Mouse (Mus musculus): ENCODE data around the gene Slc39a5. TPM values are rescaled to one million over a fixed set of nuclear protein-coding genes. Genes with fewer than 3 reads are reported as not detected.
A peak's percentile ranks its signal among the peaks of the same experiment; 100 is the strongest.

Gene Slc39a5
- polyA plus RNA-seq (2012; ENCODE audit: insufficient read depth, insufficient read length, low replicate concordance, missing spikeins) = not detected in 2 replicates

- 34% methylated on average over 2 of the region's 2 CpGs for WGBS
- peaks cover 20% of the 10 kb centered on the region for H3K4me1 ChIP-seq (ENCODE audit: control insufficient read depth, insufficient read depth, low read length)
- TF ChIP-seq CTCF (IDR thresholded peaks at IDR 0.05; ENCODE audit: insufficient read depth, low read depth, low read length) (no peak), POLR2A (IDR thresholded peaks at IDR 0.05; ENCODE audit: insufficient read depth, low read depth, low read length) (no peak)
These were observed at the start of gene Slc39a5 for GRCm38 (mm10) chr10:128401056-128401455. Slc39a5 (minus strand) TSS chr10:128401229.

GRCm38 (mm10) chr10:128445407-128445806 is 44.4 kb upstream of the Slc39a5 start:
- Histone ChIP-seq H3K27ac (ENCODE audit: insufficient read depth, low read depth, low read length) (no peak overlapping the region), H3K4me3 (ENCODE audit: insufficient read depth, low read depth, low read length) (no peak overlapping the region), H3K4me1 (ENCODE audit: control insufficient read depth, insufficient read depth, low read length) (no peaks in the 10 kb centered on the region)
- 53% methylated on average over 4 of the region's 4 CpGs for WGBS
- TF ChIP-seq POLR2A (IDR thresholded peaks at IDR 0.05; ENCODE audit: insufficient read depth, low read depth, low read length) (no peak), CTCF (IDR thresholded peaks at IDR 0.05; ENCODE audit: insufficient read depth, low read depth, low read length) (no peak)

More at GRCm38 (mm10) chr10:128401056-128401455, at the start of gene Slc39a5:
- H3K4me3 ChIP-seq (ENCODE audit: insufficient read depth, low read depth, low read length) = no peak within 1 kb of the TSS
- no peak within 1 kb of the TSS for H3K27ac ChIP-seq (ENCODE audit: insufficient read depth, low read depth, low read length)

GRCm38 (mm10) chr10:128444354-128444753 is 43.3 kb upstream of the Slc39a5 start:
- H3K4me1 ChIP-seq (ENCODE audit: control insufficient read depth, insufficient read depth, low read length) = peaks cover 1% of the 10 kb centered on the region; the same call in 1 of the 2 replicates
- H3K27ac ChIP-seq (ENCODE audit: insufficient read depth, low read depth, low read length) = no peak overlapping the region
- TF ChIP-seq CTCF (IDR thresholded peaks at IDR 0.05; ENCODE audit: insufficient read depth, low read depth, low read length) (no peak), POLR2A (IDR thresholded peaks at IDR 0.05; ENCODE audit: insufficient read depth, low read depth, low read length) (no peak)
- no peak overlapping the region for H3K4me3 ChIP-seq (ENCODE audit: insufficient read depth, low read depth, low read length)
- WGBS = 49% methylated on average over 6 of the region's 6 CpGs

- WGBS = 56% methylated on average over 1 of the region's 1 CpGs
- H3K4me3 ChIP-seq (ENCODE audit: insufficient read depth, low read depth, low read length) = no peak overlapping the region
- H3K4me1 ChIP-seq (ENCODE audit: control insufficient read depth, insufficient read depth, low read length) = peaks cover 14% of the 10 kb centered on the region
- TF ChIP-seq CTCF (IDR thresholded peaks at IDR 0.05; ENCODE audit: insufficient read depth, low read depth, low read length) (no peak), POLR2A (IDR thresholded peaks at IDR 0.05; ENCODE audit: insufficient read depth, low read depth, low read length) (no peak)
- H3K27ac ChIP-seq (ENCODE audit: insufficient read depth, low read depth, low read length) = no peak overlapping the region
These were observed 41.7 kb upstream of the Slc39a5 start for GRCm38 (mm10) chr10:128442718-128443117.

GRCm38 (mm10) chr10:128441324-128442119 is 40.5 kb upstream of the Slc39a5 start:
- 71% methylated on average over 10 of the region's 10 CpGs for WGBS
- no peak for TF ChIP-seq POLR2A (IDR thresholded peaks at IDR 0.05; ENCODE audit: insufficient read depth, low read depth, low read length)
- no peak for TF ChIP-seq CTCF (IDR thresholded peaks at IDR 0.05; ENCODE audit: insufficient read depth, low read depth, low read length)
- Histone ChIP-seq H3K27ac (ENCODE audit: insufficient read depth, low read depth, low read length) (no peak overlapping the region; the same call in 1 of the 2 replicates), H3K4me3 (ENCODE audit: insufficient read depth, low read depth, low read length) (no peak overlapping the region), H3K4me1 (ENCODE audit: control insufficient read depth, insufficient read depth, low read length) (peaks cover 14% of the 10 kb centered on the region)

GRCm38 (mm10) chr10:128440407-128440806 is 39.4 kb upstream of the Slc39a5 start:
- Histone ChIP-seq H3K4me1 (ENCODE audit: control insufficient read depth, insufficient read depth, low read length) (peaks cover 15% of the 10 kb centered on the region), H3K4me3 (ENCODE audit: insufficient read depth, low read depth, low read length) (no peak overlapping the region), H3K27ac (ENCODE audit: insufficient read depth, low read depth, low read length) (no peak overlapping the region)
- WGBS = 41% methylated on average over 10 of the region's 10 CpGs
- TF ChIP-seq CTCF (IDR thresholded peaks at IDR 0.05; ENCODE audit: insufficient read depth, low read depth, low read length) (no peak), POLR2A (IDR thresholded peaks at IDR 0.05; ENCODE audit: insufficient read depth, low read depth, low read length) (no peak)

GRCm38 (mm10) chr10:128438675-128439279 is 37.7 kb upstream of the Slc39a5 start:
- 40% methylated on average over 10 of the region's 10 CpGs for WGBS
- H3K4me1 ChIP-seq (ENCODE audit: control insufficient read depth, insufficient read depth, low read length) = peaks cover 19% of the 10 kb centered on the region
- H3K27ac ChIP-seq (ENCODE audit: insufficient read depth, low read depth, low read length) = peak overlapping the region; percentile 42
- H3K4me3 ChIP-seq (ENCODE audit: insufficient read depth, low read depth, low read length) = no peak overlapping the region
- TF ChIP-seq POLR2A (IDR thresholded peaks at IDR 0.05; ENCODE audit: insufficient read depth, low read depth, low read length) (no peak), CTCF (IDR thresholded peaks at IDR 0.05; ENCODE audit: insufficient read depth, low read depth, low read length) (no peak)

- no peak overlapping the region for H3K27ac ChIP-seq (ENCODE audit: insufficient read depth, low read depth, low read length)
- 78% methylated on average over 8 of the region's 8 CpGs for WGBS
- peaks cover 19% of the 10 kb centered on the region for H3K4me1 ChIP-seq (ENCODE audit: control insufficient read depth, insufficient read depth, low read length)
- H3K4me3 ChIP-seq (ENCODE audit: insufficient read depth, low read depth, low read length) = no peak overlapping the region
- TF ChIP-seq CTCF (IDR thresholded peaks at IDR 0.05; ENCODE audit: insufficient read depth, low read depth, low read length) (no peak), POLR2A (IDR thresholded peaks at IDR 0.05; ENCODE audit: insufficient read depth, low read depth, low read length) (no peak)
These were observed 35.3 kb upstream of the Slc39a5 start for GRCm38 (mm10) chr10:128436376-128436775.

- Histone ChIP-seq H3K4me3 (ENCODE audit: insufficient read depth, low read depth, low read length) (no peak overlapping the region), H3K27ac (ENCODE audit: insufficient read depth, low read depth, low read length) (no peak overlapping the region), H3K4me1 (ENCODE audit: control insufficient read depth, insufficient read depth, low read length) (peaks cover 19% of the 10 kb centered on the region)
- WGBS = 70% methylated on average over 5 of the region's 5 CpGs
- no peak for TF ChIP-seq CTCF (IDR thresholded peaks at IDR 0.05; ENCODE audit: insufficient read depth, low read depth, low read length)
- TF ChIP-seq POLR2A (IDR thresholded peaks at IDR 0.05; ENCODE audit: insufficient read depth, low read depth, low read length) = no peak
These were observed 34.8 kb upstream of the Slc39a5 start for GRCm38 (mm10) chr10:128435873-128436272.
